Mouse (Mus musculus): Measurements from ENCODE around the gene Fads6. TPM values are rescaled to one million over a fixed set of nuclear protein-coding genes. Genes with fewer than 3 reads are reported as not detected.

Fads6 gene
- total RNA-seq, 1 experiment from 2014 or later = 2.8 TPM

DNA sequence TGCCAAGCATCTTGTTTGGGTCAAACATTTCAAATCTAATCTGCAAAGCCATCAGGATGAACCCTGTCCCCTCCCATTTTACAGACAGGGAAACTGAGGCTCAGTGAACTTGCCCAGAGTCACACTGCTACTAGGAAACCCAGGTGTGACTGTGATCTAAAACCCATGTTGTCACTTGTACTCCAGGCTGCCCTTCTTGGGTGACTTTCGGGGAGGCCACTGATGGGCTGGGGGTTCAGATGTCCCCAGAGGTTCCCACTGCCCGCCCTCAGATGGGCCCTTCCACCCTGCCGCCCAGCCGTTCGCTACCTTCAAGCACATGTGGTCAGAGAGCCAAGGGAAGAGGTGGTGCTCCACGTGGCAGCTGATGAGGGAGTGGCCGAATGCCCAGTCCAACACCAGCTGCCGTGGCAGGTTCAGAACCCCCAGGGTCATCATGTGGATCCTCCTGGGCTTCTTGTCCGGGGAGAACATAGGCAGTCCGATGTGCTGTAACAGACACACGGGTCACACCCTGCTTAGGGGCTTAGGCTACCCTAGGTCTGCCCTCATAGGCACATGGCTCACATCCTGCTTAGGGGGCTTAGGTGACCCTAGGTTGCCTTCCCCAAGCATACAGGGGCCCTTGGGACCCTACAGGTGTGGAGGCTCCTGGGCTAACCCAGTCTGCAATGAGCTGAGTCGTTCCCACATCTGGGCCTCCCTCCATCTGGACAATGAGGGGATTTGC is 13.4 kb downstream of the Fads6 start:
- no peak for ATAC-seq (replicated peaks in 1 of 2; ENCODE audit: insufficient read depth in 1 of 2, low FRiP score in 2 of 2, low TSS enrichment in 1 of 2, low read depth in 1 of 2, poor library complexity in 2 of 2, severe bottlenecking in 2 of 2)

DNA sequence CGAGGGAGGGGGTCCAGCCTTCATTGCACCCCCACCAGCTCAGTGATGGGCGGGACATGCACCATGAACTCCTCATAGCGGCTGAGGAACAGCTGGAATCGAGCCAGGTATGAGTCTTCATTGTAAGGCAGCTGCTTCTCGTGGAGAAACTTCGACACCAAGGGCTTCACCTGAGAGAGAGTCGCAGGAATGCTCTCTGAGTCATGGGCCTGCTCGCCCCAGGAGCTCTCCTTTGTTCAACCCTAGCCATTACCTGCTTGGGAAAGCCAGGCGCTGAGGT is 14.0 kb downstream of the Fads6 start:
- ATAC-seq (replicated peaks in 1 of 2; ENCODE audit: insufficient read depth in 1 of 2, low FRiP score in 2 of 2, low TSS enrichment in 1 of 2, low read depth in 1 of 2, poor library complexity in 2 of 2, severe bottlenecking in 2 of 2) = no peak

DNA sequence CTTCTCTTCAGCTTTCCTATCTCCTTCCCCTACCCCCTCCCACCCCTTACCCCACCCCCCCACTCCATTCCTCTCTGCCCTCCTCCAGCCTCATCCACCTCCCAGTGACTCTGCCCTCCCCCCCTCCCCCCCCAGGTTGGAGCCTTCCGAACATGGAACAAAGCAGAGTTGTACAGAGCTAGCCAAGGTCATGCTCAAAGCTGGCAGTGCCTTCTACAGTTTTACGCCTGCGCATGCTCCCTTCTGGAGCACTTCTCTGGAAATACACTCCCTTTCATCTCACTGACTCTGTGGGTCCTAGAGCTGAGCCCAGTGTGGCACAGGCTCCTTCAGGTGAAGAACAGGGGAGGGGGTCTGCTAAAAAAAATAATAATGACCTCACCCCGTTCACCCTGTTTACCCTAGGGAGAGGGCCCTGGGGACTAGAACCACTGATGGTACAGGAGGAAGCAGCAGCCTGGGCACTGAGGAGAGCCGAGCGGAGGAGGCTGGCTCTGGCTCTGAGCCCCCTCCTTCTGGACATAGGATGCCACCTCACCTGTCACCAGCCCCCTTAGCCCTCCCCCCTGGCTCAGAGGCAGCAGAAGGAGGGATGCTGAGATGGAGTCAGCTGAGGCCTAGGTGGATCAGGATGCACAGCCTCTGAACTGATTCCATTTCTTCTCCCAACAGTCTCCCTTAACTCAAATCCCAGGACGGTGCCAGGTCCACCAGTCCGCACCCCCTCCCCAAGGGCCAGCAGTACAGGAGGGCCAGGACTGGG is 14.6 kb downstream of the Fads6 start:
- no peak for ATAC-seq (replicated peaks in 1 of 2; ENCODE audit: insufficient read depth in 1 of 2, low FRiP score in 2 of 2, low TSS enrichment in 1 of 2, low read depth in 1 of 2, poor library complexity in 2 of 2, severe bottlenecking in 2 of 2)

DNA sequence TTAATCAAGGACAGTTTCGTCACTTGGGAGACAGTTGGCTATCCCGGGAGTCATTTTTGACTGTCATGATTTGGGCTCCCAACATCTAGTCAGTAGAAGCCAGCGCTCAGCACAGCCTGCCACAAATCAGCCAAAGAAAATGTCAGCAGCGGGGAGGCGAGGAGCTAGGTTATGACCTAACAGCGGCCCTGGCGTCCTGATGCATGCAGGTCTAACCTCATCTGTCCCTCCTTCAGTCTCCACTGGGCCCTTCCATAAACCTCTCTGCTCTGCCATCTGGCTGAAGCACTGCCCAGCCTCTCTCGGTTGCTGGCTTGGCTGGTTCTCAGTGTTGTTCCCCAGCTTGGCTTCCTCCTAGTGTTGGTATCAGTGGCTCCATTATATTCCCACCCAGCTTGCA is 15.2 kb downstream of the Fads6 start:
- ATAC-seq (replicated peaks in 1 of 2; ENCODE audit: insufficient read depth in 1 of 2, low FRiP score in 2 of 2, low TSS enrichment in 1 of 2, low read depth in 1 of 2, poor library complexity in 2 of 2, severe bottlenecking in 2 of 2) = no peak

DNA sequence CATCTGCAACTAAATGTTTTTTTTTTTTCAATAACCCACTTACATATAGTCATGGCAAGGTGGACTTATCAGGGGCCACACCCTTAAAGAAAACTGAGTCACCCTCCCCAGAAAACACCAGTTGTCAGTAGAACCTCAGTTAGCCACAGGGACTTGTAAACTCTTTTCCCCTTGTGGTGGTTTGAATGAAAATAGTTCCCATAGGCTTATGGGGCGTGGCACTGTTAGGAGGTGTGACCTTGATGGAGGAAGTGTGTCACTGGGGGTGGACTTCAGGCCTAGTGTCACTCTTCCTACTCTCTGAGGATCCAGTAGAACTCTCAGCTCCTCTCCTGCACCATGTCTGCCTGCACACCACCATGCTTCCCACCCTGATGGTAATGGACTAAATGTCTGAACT is 17.7 kb downstream of the Fads6 start:
- no peak for ATAC-seq (replicated peaks in 1 of 2; ENCODE audit: insufficient read depth in 1 of 2, low FRiP score in 2 of 2, low TSS enrichment in 1 of 2, low read depth in 1 of 2, poor library complexity in 2 of 2, severe bottlenecking in 2 of 2)

DNA sequence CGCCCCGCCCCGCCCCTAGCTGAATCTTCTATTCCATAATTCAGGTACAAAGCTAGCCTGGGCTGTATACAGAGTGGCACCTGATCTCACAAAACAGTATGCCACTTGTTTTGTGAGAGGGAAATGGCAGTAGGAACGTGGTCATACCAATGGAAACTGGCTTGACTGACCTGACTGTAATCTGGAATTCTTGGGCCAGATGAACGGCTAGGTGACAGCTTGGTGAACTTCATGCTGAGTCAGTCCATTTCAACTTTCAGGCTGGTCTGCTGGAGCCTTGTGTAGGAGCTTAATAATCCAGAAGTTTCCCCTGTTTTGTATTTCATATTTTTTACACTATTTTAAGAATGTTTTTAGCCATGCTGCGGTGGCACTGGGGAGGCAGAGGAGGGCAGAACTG is 19.3 kb downstream of the Fads6 start:
- ATAC-seq (replicated peaks in 1 of 2; ENCODE audit: insufficient read depth in 1 of 2, low FRiP score in 2 of 2, low TSS enrichment in 1 of 2, low read depth in 1 of 2, poor library complexity in 2 of 2, severe bottlenecking in 2 of 2) = no peak

DNA sequence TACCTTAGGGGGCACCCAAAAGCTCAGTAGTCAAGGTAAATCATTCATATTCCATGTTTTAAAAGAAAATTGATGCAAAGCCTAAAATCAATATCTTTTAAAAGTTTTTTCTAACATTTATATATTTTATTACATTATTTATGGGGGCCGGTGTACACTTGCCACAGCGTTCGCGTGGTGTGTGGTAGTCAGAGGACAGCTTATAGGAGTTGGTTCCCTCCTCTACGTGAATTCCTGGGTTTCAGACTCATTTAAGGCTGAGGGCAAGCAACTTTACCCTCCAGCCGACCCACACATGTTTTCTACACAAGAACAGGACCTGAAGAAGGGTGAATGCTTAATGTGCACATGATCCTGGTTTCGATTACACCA is 19.9 kb downstream of the Fads6 start:
- no peak for ATAC-seq (replicated peaks in 1 of 2; ENCODE audit: insufficient read depth in 1 of 2, low FRiP score in 2 of 2, low TSS enrichment in 1 of 2, low read depth in 1 of 2, poor library complexity in 2 of 2, severe bottlenecking in 2 of 2)

DNA sequence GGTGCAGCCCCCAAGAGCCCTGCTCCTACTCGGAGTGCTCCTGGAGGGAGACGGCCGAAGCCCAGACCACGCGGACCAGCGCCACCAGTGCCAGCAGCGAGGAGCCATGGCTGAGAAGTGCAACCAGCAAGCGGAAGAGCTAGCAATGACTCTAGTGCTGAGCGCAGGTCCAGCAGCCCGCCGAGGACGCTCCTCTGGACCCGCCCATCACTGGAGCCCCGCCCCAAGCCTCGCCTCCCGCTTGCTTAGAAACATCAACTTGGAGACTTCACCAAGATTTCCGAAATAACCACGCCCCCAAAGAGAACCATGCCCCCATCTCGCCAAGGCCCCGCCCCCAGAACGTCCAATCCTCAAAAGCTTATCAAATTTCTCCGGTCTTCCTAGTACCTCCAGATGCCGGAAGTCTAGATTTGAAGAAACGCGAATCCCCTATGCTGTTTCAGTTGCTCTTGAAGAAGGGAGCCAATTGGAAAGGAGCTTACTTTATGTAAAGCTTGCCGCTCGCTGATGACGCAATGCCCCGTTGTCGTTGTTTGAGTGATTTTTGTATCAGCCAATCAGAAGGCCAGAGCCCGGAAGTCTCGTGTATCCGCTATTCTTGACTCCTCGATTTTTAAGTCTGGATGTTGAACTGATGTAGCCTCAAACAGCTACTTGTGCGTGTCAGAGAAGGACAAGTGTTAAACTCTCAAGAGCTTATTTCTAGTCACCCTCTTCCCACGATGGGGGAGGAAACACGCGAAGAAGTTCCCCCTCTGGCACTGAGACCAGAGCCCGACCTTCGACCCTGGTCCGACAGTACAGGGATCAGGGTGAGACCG is 20.5 kb downstream of the Fads6 start, which contains the start of gene Fdxr:
Gene Fdxr, minus strand, starts transcription at position 271 of the 824 bp plus-strand sequence.
- peak; percentile 90 to 92 for ATAC-seq (replicated peaks in 1 of 2; ENCODE audit: insufficient read depth in 1 of 2, low FRiP score in 2 of 2, low TSS enrichment in 1 of 2, low read depth in 1 of 2, poor library complexity in 2 of 2, severe bottlenecking in 2 of 2)

DNA sequence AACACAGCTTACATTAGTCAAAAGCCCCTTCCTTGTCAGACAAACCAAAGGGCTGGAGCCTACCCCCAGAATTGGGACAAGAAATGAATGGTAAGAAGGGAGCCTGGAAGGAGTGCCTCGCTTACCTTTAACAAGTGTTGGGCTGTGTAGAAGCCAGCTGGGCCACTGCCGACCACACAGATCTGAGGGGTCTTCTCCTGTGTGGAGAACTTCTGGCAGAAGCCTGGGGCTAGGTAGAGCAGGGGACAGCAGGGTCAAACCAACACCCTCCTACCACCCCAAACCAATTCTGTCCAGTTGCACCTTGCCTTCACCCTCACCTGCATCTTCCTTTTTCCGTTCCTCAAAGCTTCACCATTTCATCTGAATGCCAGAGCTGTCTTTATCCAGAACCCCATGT is 21.5 kb downstream of the Fads6 start:
- ATAC-seq (replicated peaks in 1 of 2; ENCODE audit: insufficient read depth in 1 of 2, low FRiP score in 2 of 2, low TSS enrichment in 1 of 2, low read depth in 1 of 2, poor library complexity in 2 of 2, severe bottlenecking in 2 of 2) = no peak

DNA sequence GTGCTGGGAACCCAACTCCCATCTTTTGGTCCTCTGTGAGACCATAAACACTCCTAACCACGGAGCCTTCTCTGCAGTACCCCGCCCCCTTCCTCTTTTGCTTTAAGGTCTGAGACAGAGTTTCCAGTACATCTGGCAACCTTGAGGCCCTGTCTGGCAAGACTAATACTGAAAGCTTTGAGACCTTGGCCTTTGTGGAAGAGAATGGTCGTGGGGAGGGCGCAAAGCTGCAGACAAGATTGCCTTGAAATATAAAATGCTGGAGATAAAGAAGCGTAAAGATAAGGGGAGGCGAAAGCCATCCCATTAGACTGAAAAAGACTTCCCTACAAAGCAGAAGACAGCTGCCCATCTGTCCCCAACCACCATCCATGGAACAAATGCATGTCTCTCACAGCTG is 22.0 kb downstream of the Fads6 start:
- no peak for ATAC-seq (replicated peaks in 1 of 2; ENCODE audit: insufficient read depth in 1 of 2, low FRiP score in 2 of 2, low TSS enrichment in 1 of 2, low read depth in 1 of 2, poor library complexity in 2 of 2, severe bottlenecking in 2 of 2)

DNA sequence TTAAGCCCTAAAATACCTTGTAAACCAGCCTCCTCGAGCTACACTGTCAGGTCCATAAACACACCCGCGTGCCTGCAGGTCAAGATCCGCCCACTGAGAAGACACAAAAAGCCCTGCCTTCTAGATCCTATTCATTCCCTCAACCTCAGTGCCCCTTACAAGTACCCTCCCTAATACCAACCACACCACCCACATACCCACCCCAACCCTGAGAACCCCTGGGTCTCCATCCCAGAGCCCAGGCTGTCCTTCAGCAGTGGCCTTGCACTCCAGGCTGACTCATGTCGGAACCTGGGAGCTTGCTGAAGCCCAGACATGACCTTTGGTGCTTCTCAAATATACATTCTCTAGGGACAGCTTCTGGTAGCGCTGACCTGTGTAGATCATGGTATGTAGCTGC is 22.7 kb downstream of the Fads6 start:
- no peak for ATAC-seq (replicated peaks in 1 of 2; ENCODE audit: insufficient read depth in 1 of 2, low FRiP score in 2 of 2, low TSS enrichment in 1 of 2, low read depth in 1 of 2, poor library complexity in 2 of 2, severe bottlenecking in 2 of 2)

DNA sequence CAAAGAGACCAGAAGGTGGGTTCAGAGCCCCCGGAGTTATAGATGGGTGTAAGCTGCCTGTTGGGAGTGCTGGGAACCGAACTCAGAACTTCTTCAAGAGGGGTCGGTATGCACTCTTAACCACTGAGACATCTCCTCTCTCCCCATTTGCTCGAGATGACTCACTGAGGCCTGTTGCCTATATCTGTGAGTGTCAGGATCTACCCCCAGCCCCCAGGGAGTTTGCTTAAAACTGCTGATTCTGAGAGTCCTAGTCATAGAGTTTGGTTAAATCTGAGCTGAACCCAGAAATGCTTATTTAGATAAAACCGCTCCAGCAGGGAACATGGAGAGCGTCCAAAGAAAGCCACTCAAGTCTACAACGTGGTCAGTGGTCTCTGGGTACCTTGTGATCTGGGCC is 23.3 kb downstream of the Fads6 start:
- ATAC-seq (replicated peaks in 1 of 2; ENCODE audit: insufficient read depth in 1 of 2, low FRiP score in 2 of 2, low TSS enrichment in 1 of 2, low read depth in 1 of 2, poor library complexity in 2 of 2, severe bottlenecking in 2 of 2) = no peak

DNA sequence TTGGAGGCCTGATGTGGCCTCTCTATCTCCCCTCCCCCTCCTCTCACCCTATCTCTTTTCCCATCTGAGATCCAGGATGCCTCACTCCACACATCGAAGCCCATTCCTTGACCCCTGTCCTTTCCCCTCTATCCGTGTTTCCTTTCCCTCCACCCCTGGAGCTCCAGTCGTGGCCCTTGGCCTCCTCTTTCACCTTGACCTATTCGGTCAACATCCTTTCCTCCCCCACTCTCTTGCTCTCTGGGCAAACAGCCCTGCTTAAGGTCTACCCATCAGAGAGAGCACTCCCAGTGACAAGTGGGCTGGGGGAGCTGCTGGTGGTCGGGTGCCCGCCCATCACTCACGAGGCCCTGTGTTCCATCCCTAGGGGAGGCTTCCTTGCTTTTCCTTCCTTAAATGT is 23.7 kb downstream of the Fads6 start:
- ATAC-seq (replicated peaks in 1 of 2; ENCODE audit: insufficient read depth in 1 of 2, low FRiP score in 2 of 2, low TSS enrichment in 1 of 2, low read depth in 1 of 2, poor library complexity in 2 of 2, severe bottlenecking in 2 of 2) = no peak

DNA sequence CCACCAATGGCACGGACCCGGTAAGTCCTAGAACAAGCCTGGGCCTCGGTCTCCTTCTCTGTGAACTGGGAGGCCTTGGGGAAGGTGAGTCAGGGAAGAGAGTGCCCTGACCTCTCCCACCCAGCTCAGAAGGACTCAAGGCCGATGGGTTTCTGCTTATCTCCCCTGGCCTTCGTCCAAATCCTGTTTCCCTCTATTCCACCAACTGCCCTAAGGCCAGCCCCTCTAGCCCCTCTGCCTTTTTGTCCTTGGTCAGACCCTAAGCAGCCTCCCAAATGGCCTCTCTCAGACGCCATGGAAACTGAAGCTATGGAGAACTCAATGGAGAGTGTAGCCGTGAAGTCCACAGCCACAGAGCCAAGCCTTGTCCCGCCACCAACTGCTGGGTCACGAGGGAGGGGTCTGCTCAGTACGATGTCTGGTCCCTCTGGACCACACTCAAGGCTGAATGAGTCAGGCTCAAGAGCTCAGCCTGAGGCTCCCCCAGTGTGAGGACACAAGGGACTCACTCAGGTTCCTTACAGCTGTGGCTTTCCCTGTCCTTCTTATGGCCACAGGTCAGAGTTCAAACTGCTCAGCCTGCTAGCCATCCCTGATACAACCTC is 24.5 kb downstream of the Fads6 start:
- ATAC-seq (replicated peaks in 1 of 2; ENCODE audit: insufficient read depth in 1 of 2, low FRiP score in 2 of 2, low TSS enrichment in 1 of 2, low read depth in 1 of 2, poor library complexity in 2 of 2, severe bottlenecking in 2 of 2) = no peak

DNA sequence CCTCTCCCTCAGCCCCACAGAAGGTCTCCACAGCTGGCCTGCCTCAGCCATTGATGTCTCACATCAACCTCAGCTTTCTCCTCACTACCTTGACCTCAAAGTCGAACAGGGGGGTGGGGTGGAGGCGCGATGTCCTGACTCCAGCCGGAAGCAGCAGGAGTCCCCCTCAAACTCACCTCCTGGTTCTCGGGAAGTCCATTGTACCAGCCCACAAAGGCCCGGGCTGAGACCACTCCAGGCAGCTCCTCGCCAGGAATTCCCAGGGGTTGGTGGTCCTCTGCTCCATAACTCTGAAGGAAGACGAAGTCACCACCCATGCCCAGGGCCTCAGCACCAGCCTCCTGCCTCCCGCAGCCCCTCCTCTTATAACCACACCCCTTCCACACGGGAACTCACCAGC is 26.0 kb downstream of the Fads6 start:
- no peak for ATAC-seq (replicated peaks in 1 of 2; ENCODE audit: insufficient read depth in 1 of 2, low FRiP score in 2 of 2, low TSS enrichment in 1 of 2, low read depth in 1 of 2, poor library complexity in 2 of 2, severe bottlenecking in 2 of 2)

DNA sequence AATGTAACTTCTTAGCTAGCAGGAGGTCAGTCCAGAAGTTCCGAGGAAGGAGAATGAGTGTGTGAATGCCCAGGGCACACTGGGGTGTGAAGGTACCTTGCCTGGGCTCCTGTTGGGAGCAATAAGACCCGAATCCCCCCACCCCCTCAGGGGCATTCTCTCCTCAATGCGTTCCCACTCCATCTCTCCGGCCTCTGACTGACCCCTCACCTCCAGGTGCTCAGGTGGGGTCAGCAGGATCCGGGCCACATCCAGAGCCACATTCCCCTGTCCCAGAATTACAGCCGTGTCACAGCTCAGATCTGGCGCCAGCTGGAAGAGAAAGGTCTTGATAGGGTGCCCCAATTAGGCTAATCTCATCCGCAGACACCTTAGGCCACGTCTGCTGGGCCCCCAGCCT is 26.4 kb downstream of the Fads6 start:
- no peak for ATAC-seq (replicated peaks in 1 of 2; ENCODE audit: insufficient read depth in 1 of 2, low FRiP score in 2 of 2, low TSS enrichment in 1 of 2, low read depth in 1 of 2, poor library complexity in 2 of 2, severe bottlenecking in 2 of 2)

DNA sequence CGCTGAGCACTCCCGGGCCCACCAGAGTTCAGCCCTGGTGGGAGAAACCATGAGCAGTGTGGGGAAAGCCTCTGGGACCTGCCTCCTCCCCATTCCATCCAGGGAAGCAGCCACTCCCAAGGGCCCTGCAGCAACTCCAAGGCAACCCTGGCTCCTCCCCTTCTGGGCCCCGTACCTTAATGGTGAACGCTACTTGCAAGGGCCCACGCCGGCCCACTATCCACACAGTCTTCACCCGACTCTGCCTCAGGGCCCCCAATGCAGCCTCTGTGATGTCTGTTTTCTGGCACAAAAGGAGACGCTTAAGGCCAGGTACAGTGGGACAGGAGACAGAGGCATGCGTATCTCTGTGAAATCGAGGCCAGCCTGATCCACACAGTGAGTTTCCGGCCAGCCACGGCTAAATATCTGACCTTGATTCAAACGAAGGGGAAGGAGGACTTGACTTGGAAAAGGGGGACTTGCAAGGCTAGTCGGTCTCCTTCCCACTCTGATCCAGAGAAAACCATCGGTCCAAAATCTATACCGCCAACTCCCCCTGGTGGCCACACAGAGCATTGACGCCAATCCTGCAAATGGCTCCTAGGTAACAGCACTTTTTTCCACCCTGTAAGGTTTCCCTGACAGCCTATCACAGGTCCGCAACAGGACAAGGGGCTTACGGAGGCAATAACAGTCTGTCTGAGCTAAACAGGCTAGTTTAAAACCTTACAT is 27.2 kb downstream of the Fads6 start:
- peak in 1 of 2 experiments; percentile 27; a peak in 1 of 4 replicates for ATAC-seq (replicated peaks in 1 of 2; ENCODE audit: insufficient read depth in 1 of 2, low FRiP score in 2 of 2, low TSS enrichment in 1 of 2, low read depth in 1 of 2, poor library complexity in 2 of 2, severe bottlenecking in 2 of 2)

Measured in hematopoietic stem cell, adult 5-6 weeks (primary cell).